Comparison of ENCODE assay signal across 9 mouse cellular contexts in the genomic region with DNA sequence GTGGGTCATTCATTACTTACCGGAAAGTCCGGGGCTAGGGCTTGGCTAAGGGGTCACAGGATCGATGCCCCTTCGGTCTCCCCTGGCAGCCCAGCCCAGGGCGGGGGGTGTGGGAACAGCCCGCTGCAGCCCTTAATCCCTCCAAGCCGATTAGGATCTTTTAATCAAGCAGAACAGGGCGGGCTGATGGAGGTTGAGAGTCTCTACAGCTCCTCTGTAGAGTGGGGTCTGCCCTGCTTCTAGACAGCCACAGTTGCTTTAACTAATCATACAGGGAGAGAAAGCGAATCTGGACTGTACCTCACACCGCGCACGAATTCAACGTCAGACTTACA. TPM values are rescaled to one million over a fixed set of nuclear protein-coding genes. Genes with fewer than 3 reads are reported as not detected.
A peak's percentile ranks its signal among the peaks of the same experiment; 100 is the strongest.
DNase-seq lines count a peak whose midpoint lies in the region; ATAC-seq and TF ChIP-seq lines count a peak whose summit lies in the region.
"Had no signal": no experiment of that assay in that cellular context is flagged by ENCODE, and none has a peak within 500 bp of the region (broad histone marks: within the 10 kb centered on the region; RNA-seq: fewer than 3 reads in every experiment).

A gene (minus strand): TSS at position 111 of the 335 bp plus-strand sequence.

- TF ChIP-seq CTCF in lung, embryonic 14.5 days (IDR thresholded peaks at IDR 0.05; ENCODE audit: low read depth), result no peak

- no peaks in the 10 kb centered on the region; the same call in 1 of the 2 replicates for H3K4me1 ChIP-seq in lung, embryonic 14.5 days (ENCODE audit: insufficient read depth)
- H3K4me1 ChIP-seq in forebrain, embryonic 11.5 days (replicated peaks; ENCODE audit: control insufficient read depth, insufficient read depth, low read length), result peaks cover 3% of the 10 kb centered on the region; the same call in 1 of the 2 replicates
- H3K4me1 ChIP-seq in limb, embryonic 12.5 days (replicated peaks), result peaks cover 13% of the 10 kb centered on the region

- H3K27ac ChIP-seq in lung, embryonic 14.5 days (ENCODE audit: low read depth), result no peak within 1 kb of the TSS
- no peak within 1 kb of the TSS for H3K27ac ChIP-seq in forebrain, embryonic 11.5 days (ENCODE audit: low read depth, low read length)
- H3K27ac ChIP-seq in limb, embryonic 12.5 days, result no peak within 1 kb of the TSS

- no peak for DNase-seq in lung, embryonic 14.5 days
- no peak for DNase-seq in lung, adult 18-20 months
- no peak for DNase-seq in forebrain, embryonic 11.5 days (ENCODE audit: low spot score)
- peak; percentile 57 for DNase-seq in retina, embryonic 14.5 days (ENCODE audit: low spot score)
- DNase-seq in spleen, postnatal 36 days (ENCODE audit: low spot score in 2 of 2), result no peak
- no peak for DNase-seq in natural killer cell, adult 2 months (ENCODE audit: low spot score in 2 of 2)
- no peak for DNase-seq in cerebellum, postnatal 25 days
- DNase-seq: thymus, postnatal 14 days had no signal

- peak within 1 kb of the TSS; percentile 43 for H3K4me3 ChIP-seq in lung, embryonic 14.5 days (ENCODE audit: low read depth, low read length)
- peak within 1 kb of the TSS; percentile 46 for H3K4me3 ChIP-seq in forebrain, embryonic 11.5 days (ENCODE audit: low read depth, low read length)
- H3K4me3 ChIP-seq in limb, embryonic 12.5 days (replicated peaks), result peak within 1 kb of the TSS; percentile 42

- peak within 1 kb of the TSS; percentile 73 for H3K4me2 ChIP-seq in lung, embryonic 14.5 days
- peak within 1 kb of the TSS; percentile 69 for H3K4me2 ChIP-seq in forebrain, embryonic 11.5 days (ENCODE audit: low read depth, low read length, severe bottlenecking)
- H3K4me2 ChIP-seq in limb, embryonic 12.5 days, result peak within 1 kb of the TSS; percentile 73

- no peaks in the 10 kb centered on the region for H3K9me3 ChIP-seq in lung, embryonic 14.5 days (ENCODE audit: low read depth, low read length)
- no peaks in the 10 kb centered on the region for H3K9me3 ChIP-seq in forebrain, embryonic 11.5 days (ENCODE audit: control insufficient read depth, low read length)
- H3K9me3 ChIP-seq in limb, embryonic 12.5 days, result no peaks in the 10 kb centered on the region

- no peaks in the 10 kb centered on the region for H3K36me3 ChIP-seq in lung, embryonic 14.5 days (ENCODE audit: insufficient read depth)
- H3K36me3 ChIP-seq in forebrain, embryonic 11.5 days (ENCODE audit: control insufficient read depth, insufficient read depth, low read length), result no peaks in the 10 kb centered on the region
- H3K36me3 ChIP-seq in limb, embryonic 12.5 days, result no peaks in the 10 kb centered on the region

- peaks cover 23% of the 10 kb centered on the region for H3K27me3 ChIP-seq in lung, embryonic 14.5 days (ENCODE audit: insufficient read depth, low read length)
- peaks cover 25% of the 10 kb centered on the region for H3K27me3 ChIP-seq in forebrain, embryonic 11.5 days (ENCODE audit: control insufficient read depth, insufficient read depth, low read length)
- H3K27me3 ChIP-seq in limb, embryonic 12.5 days, result peaks cover 64% of the 10 kb centered on the region

- WGBS in lung, embryonic 14.5 days, result 18% methylated on average over 13 of the region's 13 CpGs
- 12% methylated on average over 13 of the region's 13 CpGs for WGBS in forebrain, embryonic 11.5 days
- 22% methylated on average over 13 of the region's 13 CpGs for WGBS in limb, embryonic 12.5 days

- H3K9ac ChIP-seq in lung, embryonic 14.5 days, result peak within 1 kb of the TSS; percentile 36; the same call in 1 of the 2 replicates
- peak within 1 kb of the TSS; percentile 60 for H3K9ac ChIP-seq in forebrain, embryonic 11.5 days (ENCODE audit: low read length)
- H3K9ac ChIP-seq in limb, embryonic 12.5 days (replicated peaks), result peak within 1 kb of the TSS; percentile 48

- ATAC-seq in lung, embryonic 14.5 days (ENCODE audit: insufficient read depth), result no peak
- no peak for ATAC-seq in forebrain, embryonic 11.5 days (replicated peaks; ENCODE audit: low FRiP score)
- ATAC-seq in limb, embryonic 12.5 days (ENCODE audit: insufficient number of reproducible peaks, insufficient read depth, low FRiP score, low TSS enrichment, low read depth), result no peak

RNA-seq across cellular contexts. Expression of the gene that starts here (rescaled TPM):
- polyA plus RNA-seq in lung, embryonic 14.5 days (2014; fragmentation: Nextera tagmentation; extraction: Ambion mirVana), result not detected in 2 replicates
- 0.05 and 0.07 TPM in 2 replicates for polyA plus RNA-seq in forebrain, embryonic 11.5 days (2014; fragmentation: Nextera tagmentation; extraction: Ambion mirVana)
- 0.08 TPM in 1 of 2 replicates, not detected in the other for polyA plus RNA-seq in limb, embryonic 12.5 days (2016; fragmentation: Nextera tagmentation; extraction: Ambion mirVana)
